Mouse (Mus musculus) bone marrow, adult 2 months (tissue): ENCODE measurements around the gene Rab36.
A peak's percentile ranks its signal among the peaks of the same experiment; 100 is the strongest.

ENCODE experiments used
- CTCF ChIP-seq: fragments of 200-500 bp; IDR thresholded peaks from 2 replicates; pipeline ENCODE4 v1.5.1; 2011; ENCODE audit warnings: low read length, control low read depth; ENCODE audit not compliant: control insufficient read depth, insufficient read depth
- POLR2A ChIP-seq: fragments of 200-500 bp; IDR thresholded peaks from 2 replicates; pipeline ENCODE4 v1.6.1; 2011; ENCODE audit warnings: low read depth, mild to moderate bottlenecking, control low read depth, low read length, borderline replicate concordance; ENCODE audit not compliant: control insufficient read depth

DNA sequence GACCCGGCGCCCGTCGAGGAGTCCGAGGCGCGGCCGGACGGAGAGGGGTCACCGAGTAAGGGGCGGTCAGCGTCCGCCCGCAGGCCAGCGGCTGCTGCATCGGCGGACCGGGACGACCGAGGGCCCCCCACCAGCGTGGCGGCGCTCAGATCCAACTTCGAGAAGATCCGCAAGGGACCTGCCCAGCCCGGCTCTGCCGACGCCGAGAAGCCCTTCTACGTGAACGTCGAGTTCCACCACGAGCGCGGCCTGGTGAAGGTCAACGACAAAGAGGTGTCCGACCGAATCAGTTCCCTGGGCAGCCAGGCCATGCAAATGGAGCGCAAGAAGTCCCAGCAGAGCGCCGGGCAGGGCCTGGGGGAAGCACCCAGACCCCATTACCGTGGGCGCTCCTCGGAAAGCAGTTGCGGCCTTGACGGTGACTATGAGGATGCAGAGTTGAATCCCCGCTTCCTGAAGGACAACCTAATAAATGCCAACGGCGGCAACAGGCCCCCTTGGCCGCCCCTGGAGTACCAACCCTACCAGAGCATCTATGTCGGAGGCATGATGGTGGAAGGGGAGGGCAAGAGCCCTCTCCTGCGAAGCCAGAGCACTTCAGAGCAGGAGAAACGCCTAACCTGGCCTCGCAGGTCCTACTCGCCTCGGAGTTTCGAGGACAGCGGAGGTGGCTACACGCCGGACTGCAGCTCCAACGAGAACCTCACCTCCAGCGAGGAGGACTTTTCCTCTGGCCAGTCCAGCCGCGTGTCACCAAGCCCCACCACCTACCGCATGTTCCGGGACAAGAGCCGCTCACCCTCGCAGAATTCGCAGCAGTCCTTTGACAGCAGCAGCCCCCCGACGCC is 24.7 kb downstream of the Rab36 start:
- peak; percentile 23; the same call in 1 of the 2 replicates for TF ChIP-seq POLR2A
- TF ChIP-seq CTCF: no peak
